8 mouse cellular contexts compared by ENCODE assay signal in the genomic region with DNA sequence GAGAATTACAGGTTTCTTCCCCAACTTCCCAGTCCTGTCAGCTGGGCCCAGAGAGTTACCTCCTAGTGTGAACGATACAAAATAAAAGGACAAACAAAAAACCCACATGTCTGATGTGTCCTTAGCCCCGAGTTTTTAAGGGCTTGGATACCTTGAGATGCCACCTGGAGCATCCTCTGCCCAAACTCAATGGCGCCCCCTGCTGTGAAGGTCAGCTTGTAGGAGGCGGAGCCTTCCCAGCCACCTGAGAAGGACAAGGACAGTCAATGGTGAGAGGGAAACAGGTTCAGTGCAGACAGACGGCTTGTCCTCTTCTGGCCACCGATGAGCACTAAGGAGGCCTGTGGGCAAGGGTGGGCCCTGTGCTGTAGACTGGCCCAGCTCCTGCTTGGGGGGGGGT. TPM values are rescaled to one million over a fixed set of nuclear protein-coding genes. Genes with fewer than 3 reads are reported as not detected.
DNase-seq lines count a peak whose midpoint lies in the region; ATAC-seq lines count a peak whose summit lies in the region.

No protein-coding gene starts in this region.

- H3K27ac ChIP-seq in embryonic facial prominence, embryonic 10.5 days (replicated peaks) = no peak overlapping the region; the same call in 1 of the 2 replicates
- H3K27ac ChIP-seq in forebrain, embryonic 11.5 days (ENCODE audit: low read depth, low read length) = no peak overlapping the region

- 71% methylated on average over 6 of the region's 6 CpGs for WGBS in embryonic facial prominence, embryonic 10.5 days
- 73% methylated on average over 6 of the region's 6 CpGs for WGBS in forebrain, embryonic 11.5 days

- ATAC-seq in forebrain, embryonic 11.5 days (replicated peaks; ENCODE audit: low FRiP score) = no peak

- no peaks in the 10 kb centered on the region for H3K9me3 ChIP-seq in embryonic facial prominence, embryonic 10.5 days
- H3K9me3 ChIP-seq in forebrain, embryonic 11.5 days (ENCODE audit: control insufficient read depth, low read length) = no peaks in the 10 kb centered on the region

- H3K4me3 ChIP-seq in embryonic facial prominence, embryonic 10.5 days = no peak overlapping the region
- no peak overlapping the region for H3K4me3 ChIP-seq in forebrain, embryonic 11.5 days (ENCODE audit: low read depth, low read length)

- H3K9ac ChIP-seq in forebrain, embryonic 11.5 days (ENCODE audit: low read length) = no peak overlapping the region

- intact Hi-C loops in gastrocnemius, postnatal 14 days (cut with DNase I; ENCODE audit: low total_unique reads) = loop anchor here (5.0 kb wide), 1 partner anchor 44 kb away; no protein-coding TSS in a partner anchor

- peak; percentile 66 for DNase-seq in gastrocnemius, postnatal 10 days
- DNase-seq in gastrocnemius, postnatal 14 days = no peak
- peak; percentile 64 for DNase-seq in right cerebral cortex, postnatal 14 days
- DNase-seq in right cerebral cortex, postnatal 36 days (ENCODE audit: low spot score in 2 of 2) = no peak
- DNase-seq in cerebellum, postnatal 25 days = peak; percentile 71 to 88
- peak; percentile 64 to 77 for DNase-seq in lung, postnatal 4 days
- DNase-seq in embryonic facial prominence, embryonic 10.5 days (ENCODE audit: low spot score) = no peak
- DNase-seq in forebrain, embryonic 11.5 days (ENCODE audit: low spot score) = no peak

- H3K4me1 ChIP-seq in embryonic facial prominence, embryonic 10.5 days = peaks cover 62% of the 10 kb centered on the region
- peaks cover 8% of the 10 kb centered on the region for H3K4me1 ChIP-seq in forebrain, embryonic 11.5 days (replicated peaks; ENCODE audit: control insufficient read depth, insufficient read depth, low read length)

- H3K4me2 ChIP-seq in forebrain, embryonic 11.5 days (ENCODE audit: low read depth, low read length, severe bottlenecking) = no peak overlapping the region

- no peaks in the 10 kb centered on the region for H3K27me3 ChIP-seq in embryonic facial prominence, embryonic 10.5 days (replicated peaks; ENCODE audit: low read depth, poor library complexity, severe bottlenecking)
- H3K27me3 ChIP-seq in forebrain, embryonic 11.5 days (ENCODE audit: control insufficient read depth, insufficient read depth, low read length) = no peaks in the 10 kb centered on the region

- peaks cover 66% of the 10 kb centered on the region for H3K36me3 ChIP-seq in embryonic facial prominence, embryonic 10.5 days (replicated peaks)
- H3K36me3 ChIP-seq in forebrain, embryonic 11.5 days (ENCODE audit: control insufficient read depth, insufficient read depth, low read length) = peaks cover 13% of the 10 kb centered on the region

RNA-seq across cellular contexts. Expression of a gene that starts 3.3 kb away (rescaled TPM):
- total RNA-seq in gastrocnemius, postnatal 10 days (2021) = under 1 TPM; 0.45 TPM
- total RNA-seq in gastrocnemius, postnatal 14 days (2021) = under 1 TPM; 0.31 to 0.33 TPM
- 2.9 TPM in 2 replicates for polyA plus RNA-seq in embryonic facial prominence, embryonic 10.5 days (2016; fragmentation: Nextera tagmentation; extraction: Ambion mirVana)
- 1.6 and 2.2 TPM in 2 replicates for polyA plus RNA-seq in forebrain, embryonic 11.5 days (2014; fragmentation: Nextera tagmentation; extraction: Ambion mirVana)

RNA-seq across cellular contexts. Expression of a gene that starts 5.7 kb away (rescaled TPM):
- total RNA-seq in gastrocnemius, postnatal 10 days (2021) = 10 to 100 TPM; 64.8 to 66.8 TPM
- total RNA-seq in gastrocnemius, postnatal 14 days (2021) = 10 to 100 TPM; 61.6 to 65.3 TPM
- 74.2 and 76.8 TPM in 2 replicates for polyA plus RNA-seq in embryonic facial prominence, embryonic 10.5 days (2016; fragmentation: Nextera tagmentation; extraction: Ambion mirVana)
- 100.0 and 111 TPM in 2 replicates for polyA plus RNA-seq in forebrain, embryonic 11.5 days (2014; fragmentation: Nextera tagmentation; extraction: Ambion mirVana)

RNA-seq across cellular contexts. Expression of a gene that starts 45.9 kb away (rescaled TPM):
- total RNA-seq in gastrocnemius, postnatal 10 days (2021) = 10 to 100 TPM; 21.9 to 31.7 TPM
- 10 to 100 TPM; 21.2 to 21.3 TPM for total RNA-seq in gastrocnemius, postnatal 14 days (2021)
- polyA plus RNA-seq in embryonic facial prominence, embryonic 10.5 days (2016; fragmentation: Nextera tagmentation; extraction: Ambion mirVana) = 4.5 and 4.7 TPM in 2 replicates
- polyA plus RNA-seq in forebrain, embryonic 11.5 days (2014; fragmentation: Nextera tagmentation; extraction: Ambion mirVana) = 3.4 and 3.8 TPM in 2 replicates

RNA-seq across cellular contexts. Expression of a gene that starts 49.8 kb away (rescaled TPM):
- 1 to 10 TPM; 3.3 to 3.6 TPM for total RNA-seq in gastrocnemius, postnatal 10 days (2021)
- total RNA-seq in gastrocnemius, postnatal 14 days (2021) = 1 to 10 TPM; 3.3 to 3.5 TPM
- polyA plus RNA-seq in embryonic facial prominence, embryonic 10.5 days (2016; fragmentation: Nextera tagmentation; extraction: Ambion mirVana) = 1.9 and 2.3 TPM in 2 replicates
- 1.8 and 1.9 TPM in 2 replicates for polyA plus RNA-seq in forebrain, embryonic 11.5 days (2014; fragmentation: Nextera tagmentation; extraction: Ambion mirVana)

RNA-seq across cellular contexts. Expression of a gene that starts 51.0 kb away (rescaled TPM):
- 10 to 100 TPM; 13.6 to 15.8 TPM for total RNA-seq in gastrocnemius, postnatal 10 days (2021)
- 1 to 10 TPM; 7.3 to 7.7 TPM for total RNA-seq in gastrocnemius, postnatal 14 days (2021)
- polyA plus RNA-seq in embryonic facial prominence, embryonic 10.5 days (2016; fragmentation: Nextera tagmentation; extraction: Ambion mirVana) = 49.4 and 50.9 TPM in 2 replicates
- polyA plus RNA-seq in forebrain, embryonic 11.5 days (2014; fragmentation: Nextera tagmentation; extraction: Ambion mirVana) = 40.7 and 48.5 TPM in 2 replicates

Comparison
In these comparisons a context has a peak if more than half of its experiments do, and no peak if none do; other contexts are left out.
1. DNase-seq: peak in gastrocnemius, postnatal 10 days (single experiment), right cerebral cortex, postnatal 14 days (single experiment), cerebellum, postnatal 25 days (2 of 2) and lung, postnatal 4 days (2 of 2); none in gastrocnemius, postnatal 14 days (single experiment), right cerebral cortex, postnatal 36 days (0 of 2), embryonic facial prominence, embryonic 10.5 days (single experiment) and forebrain, embryonic 11.5 days (single experiment).